8 mouse cellular contexts compared by ENCODE assay signal in the genomic region with DNA sequence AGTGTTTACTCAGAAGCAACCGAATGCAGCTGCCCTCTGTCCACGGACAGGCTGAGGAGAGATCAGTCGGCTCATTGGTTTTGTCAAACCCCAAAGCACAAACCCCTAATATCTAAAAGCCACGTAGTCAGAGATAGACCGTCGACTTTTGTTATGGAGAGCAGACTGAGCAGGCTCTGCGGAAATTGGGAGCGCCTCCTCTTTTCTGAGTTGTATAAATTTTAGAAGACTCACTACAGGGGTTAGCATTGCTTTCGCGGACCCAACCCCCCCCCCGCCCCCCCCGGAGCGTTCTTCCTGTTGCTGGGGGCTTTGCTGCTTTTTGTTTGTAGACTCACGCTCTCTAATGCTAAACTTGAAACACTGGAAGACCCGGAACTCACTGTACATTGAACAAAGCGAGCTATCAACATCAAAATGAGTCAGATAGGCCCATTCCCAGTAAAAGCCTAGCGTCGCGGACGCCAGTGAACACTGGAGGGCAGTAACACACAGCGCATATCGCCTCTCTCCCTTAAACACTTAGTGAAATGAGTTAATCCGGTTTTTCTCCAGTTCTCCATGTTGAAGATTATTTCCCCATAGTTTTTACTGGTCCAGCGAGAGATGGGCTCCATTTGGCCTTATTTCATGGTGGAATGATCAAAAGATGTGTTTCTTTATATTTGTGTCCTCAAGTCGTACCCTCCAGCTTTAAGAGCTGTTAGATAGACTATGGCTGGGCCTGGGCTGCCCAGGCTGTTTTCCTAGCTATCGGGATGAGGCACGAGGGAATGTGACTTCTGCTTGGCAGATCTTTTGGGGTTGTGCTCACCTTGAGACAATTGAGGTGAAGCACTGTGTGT. TPM values are rescaled to one million over a fixed set of nuclear protein-coding genes. Genes with fewer than 3 reads are reported as not detected.
A peak's percentile ranks its signal among the peaks of the same experiment; 100 is the strongest.
DNase-seq lines count a peak whose midpoint lies in the region.

No protein-coding gene starts in this region.

- DNase-seq in urinary bladder, postnatal 14 days (ENCODE audit: low spot score) = peak; percentile 61
- no peak for DNase-seq in urinary bladder, adult 2 months (ENCODE audit: low spot score)
- peak; percentile 87 for DNase-seq in embryo, embryonic 11 days
- DNase-seq in heart, postnatal 4 days = peak; percentile 46
- DNase-seq in layer of hippocampus, adult 18-20 months (ENCODE audit: low spot score in 2 of 2) = peak; percentile 32 to 67
- DNase-seq in lung, postnatal 10 days = peak; percentile 62
- DNase-seq in right cerebral cortex, adult 18-20 months = peak; percentile 63
- no peak for DNase-seq in thymus, postnatal 10 days (ENCODE audit: low spot score in 2 of 2)

RNA-seq across cellular contexts. Expression of gene Sh3gl2, which starts 42.2 kb away (rescaled TPM):
- polyA plus RNA-seq in urinary bladder, adult 2 months (2012; rRNA removed) = 150 and 151 TPM in 2 replicates
- total RNA-seq in heart, postnatal 4 days (2021) = 1 to 10 TPM; 1.1 to 1.7 TPM
- total RNA-seq in layer of hippocampus, adult 18-20 months (2021) = 100 to 1,000 TPM; 289 to 293 TPM

Comparison
In these comparisons a context has a peak if more than half of its experiments do, and no peak if none do; other contexts are left out.
1. DNase-seq: peak in urinary bladder, postnatal 14 days (single experiment), embryo, embryonic 11 days (single experiment), heart, postnatal 4 days (single experiment), layer of hippocampus, adult 18-20 months (2 of 2), lung, postnatal 10 days (single experiment) and right cerebral cortex, adult 18-20 months (single experiment); none in urinary bladder, adult 2 months (single experiment) and thymus, postnatal 10 days (0 of 2).
2. RNA of gene Sh3gl2, which starts 42.2 kb away (total RNA-seq): 289 to 293 TPM in layer of hippocampus, adult 18-20 months; 1.1 to 1.7 TPM in heart, postnatal 4 days; every median in the first group is over 100 times any median in the second.